In the genomic region with DNA sequence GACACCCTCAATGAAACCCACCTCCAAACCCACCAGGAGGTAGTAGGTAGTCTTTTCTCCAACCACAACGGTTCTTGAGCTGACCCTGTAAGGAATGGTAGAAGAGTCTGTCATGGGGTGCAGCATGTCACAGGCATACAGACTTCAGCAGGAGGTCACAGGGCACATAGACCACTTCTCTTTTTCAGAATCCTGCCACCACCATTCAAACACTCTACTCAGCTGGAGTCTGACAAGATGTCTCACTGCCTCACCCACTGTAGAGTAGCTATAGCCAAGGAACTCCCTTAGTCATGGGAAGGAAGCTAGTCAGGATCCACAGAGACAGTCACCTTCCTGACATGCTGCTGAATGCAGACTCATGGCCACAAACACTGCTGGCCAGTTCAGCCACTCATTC, we compare ENCODE assay signal across 21 mouse cellular contexts. TPM values are rescaled to one million over a fixed set of nuclear protein-coding genes. Genes with fewer than 3 reads are reported as not detected.
DNase-seq lines count a peak whose midpoint lies in the region; ATAC-seq lines count a peak whose summit lies in the region.
"Had no signal": no experiment of that assay in that cellular context is flagged by ENCODE, and none has a peak within 500 bp of the region (broad histone marks: within the 10 kb centered on the region; RNA-seq: fewer than 3 reads in every experiment).

No protein-coding gene starts in this region.

- no peak overlapping the region for H3K9ac ChIP-seq in liver, embryonic 13.5 days
- H3K9ac ChIP-seq: liver, embryonic 15.5 days had no signal

- no peak overlapping the region for H3K4me2 ChIP-seq in liver, embryonic 13.5 days
- H3K4me2 ChIP-seq: liver, embryonic 15.5 days had no signal

- 39% methylated on average over 1 of the region's 1 CpGs for WGBS in liver, embryonic 13.5 days (ENCODE audit: insufficient replicate concordance)

- ATAC-seq in liver, embryonic 13.5 days (ENCODE audit: low read depth): peak; percentile 55; the same call in 1 of the 2 replicates
- peak; percentile 70 to 81 for ATAC-seq in hematopoietic stem cell, adult 5-6 weeks (replicated peaks in 1 of 2; ENCODE audit: insufficient read depth in 1 of 2, low FRiP score in 2 of 2, low TSS enrichment in 1 of 2, low read depth in 1 of 2, poor library complexity in 2 of 2, severe bottlenecking in 2 of 2)
- ATAC-seq: hindbrain, postnatal 0 days; intestine, embryonic 16.5 days had no signal

- no peak overlapping the region; the same call in 1 of the 2 replicates for H3K27ac ChIP-seq in liver, embryonic 13.5 days
- H3K27ac ChIP-seq: embryonic facial prominence, embryonic 10.5 days; hindbrain, postnatal 0 days; liver, embryonic 15.5 days had no signal

- H3K36me3 ChIP-seq in liver, embryonic 13.5 days: peaks cover 2% of the 10 kb centered on the region; the same call in 1 of the 2 replicates
- H3K36me3 ChIP-seq in megakaryocyte, embryonic 14.5 days (replicated peaks; ENCODE audit: low read length): peaks cover 18% of the 10 kb centered on the region

- no peaks in the 10 kb centered on the region for H3K27me3 ChIP-seq in liver, embryonic 13.5 days
- H3K27me3 ChIP-seq in megakaryocyte, embryonic 14.5 days (replicated peaks): no peaks in the 10 kb centered on the region
- H3K27me3 ChIP-seq: liver, embryonic 15.5 days had no signal

- peaks cover 43% of the 10 kb centered on the region for H3K4me1 ChIP-seq in liver, embryonic 13.5 days (replicated peaks)
- peaks cover 70% of the 10 kb centered on the region for H3K4me1 ChIP-seq in megakaryocyte, embryonic 14.5 days
- H3K4me1 ChIP-seq: embryonic facial prominence, embryonic 10.5 days had no signal

- no peaks in the 10 kb centered on the region for H3K9me3 ChIP-seq in liver, embryonic 13.5 days (replicated peaks)
- no peaks in the 10 kb centered on the region for H3K9me3 ChIP-seq in megakaryocyte, embryonic 14.5 days
- H3K9me3 ChIP-seq: embryonic facial prominence, embryonic 10.5 days; liver, embryonic 15.5 days had no signal

- no peak for DNase-seq in liver, embryonic 13.5 days
- DNase-seq in liver: no peak
- DNase-seq in retina, embryonic 14.5 days (ENCODE audit: low spot score): no peak
- DNase-seq in B cell, adult 2 months: no peak
- no peak for DNase-seq in kidney, postnatal 25 days
- DNase-seq: adrenal gland, postnatal 10 days; cerebellum, adult 8-10 months; gastrocnemius, postnatal 36 days; heart, postnatal 4 days; kidney, postnatal 36 days; layer of hippocampus, postnatal 36 days; lung, postnatal 10 days; midbrain, embryonic 14.5 days; right cerebral cortex, adult 18-20 months had no signal

- H3K4me3 ChIP-seq in liver, embryonic 13.5 days (replicated peaks): no peak overlapping the region
- H3K4me3 ChIP-seq in megakaryocyte, embryonic 14.5 days (replicated peaks): peak overlapping the region; percentile 89
- H3K4me3 ChIP-seq: embryonic facial prominence, embryonic 10.5 days; liver, embryonic 15.5 days; myocyte had no signal

RNA-seq across cellular contexts. Expression of a gene that starts 17.4 kb away (rescaled TPM):
- 18.4 and 24.6 TPM in 2 replicates for polyA plus RNA-seq in liver, embryonic 13.5 days (2015; fragmentation: Nextera tagmentation; extraction: Ambion mirVana)
- 140 and 141 TPM in 2 replicates for total RNA-seq in hematopoietic stem cell, adult 5-6 weeks (2017)
- polyA plus RNA-seq in megakaryocyte, embryonic 14.5 days (2012; ENCODE audit: insufficient read depth, low replicate concordance): 14.7 and 17.4 TPM in 2 replicates
